Mouse (Mus musculus): ENCODE measurements around the gene Slc30a3.

GRCm38 (mm10) chr5:31151746-31152145 lies 43.7 kb upstream of the Slc30a3 start:
- TF ChIP-seq CTCF (IDR thresholded peaks at IDR 0.05; ENCODE audit: low read depth) (peak; percentile 32), EP300 (IDR thresholded peaks at IDR 0.05; ENCODE audit: low read depth) (no peak)

All from liver, embryonic 14.5 days (tissue).